Mouse (Mus musculus): ENCODE results near the gene Reep6. TPM values are rescaled to one million over a fixed set of nuclear protein-coding genes. Genes with fewer than 3 reads are reported as not detected.

Reep6 gene
- polyA plus RNA-seq, 1 experiment from 2014 or later, result 2.6 TPM

- no peaks in the 10 kb centered on the region for H3K9me3 ChIP-seq
- peaks cover 16% of the 10 kb centered on the region for H3K4me1 ChIP-seq
- 0 out of 2 replicates have a peak, but pooled peaks cover 10% of the 10 kb centered on the region for H3K27me3 ChIP-seq
- H3K27ac ChIP-seq (replicated peaks), result no peak overlapping the region
- no peak overlapping the region for H3K4me2 ChIP-seq (replicated peaks)
- ATAC-seq (replicated peaks), result no peak
- no peaks in the 10 kb centered on the region for H3K36me3 ChIP-seq
- H3K9ac ChIP-seq (replicated peaks), result no peak overlapping the region
- 90% methylated on average over 6 of the region's 6 CpGs for WGBS
- H3K4me3 ChIP-seq, result no peak overlapping the region
Measured at GRCm38 (mm10) chr10:80368392-80368791, 38.6 kb downstream of the Reep6 start.

- Histone ChIP-seq H3K4me1 (peaks cover 13% of the 10 kb centered on the region), H3K9ac (replicated peaks) (no peak overlapping the region), H3K27me3 (no peaks in the 10 kb centered on the region), H3K27ac (replicated peaks) (no peak overlapping the region), H3K36me3 (no peaks in the 10 kb centered on the region), H3K4me3 (no peak overlapping the region), H3K9me3 (no peaks in the 10 kb centered on the region), H3K4me2 (replicated peaks) (no peak overlapping the region)
- ATAC-seq (replicated peaks), result no peak
- WGBS, result 86% methylated on average over 21 of the region's 21 CpGs
Measured at GRCm38 (mm10) chr10:80369995-80370747, 40.4 kb downstream of the Reep6 start.

GRCm38 (mm10) chr10:80371411-80371966, 41.7 kb downstream of the Reep6 start:
- Histone ChIP-seq H3K4me3 (peak overlapping the region; percentile 25), H3K36me3 (no peaks in the 10 kb centered on the region), H3K27me3 (no peaks in the 10 kb centered on the region), H3K4me1 (peaks cover 13% of the 10 kb centered on the region), H3K4me2 (replicated peaks) (peak overlapping the region; percentile 29), H3K9me3 (no peaks in the 10 kb centered on the region), H3K9ac (replicated peaks) (0 out of 2 replicates have a peak overlapping the region, but pooled peaks have one; percentile 19), H3K27ac (replicated peaks) (peak overlapping the region; percentile 54)
- peak; percentile 75 for ATAC-seq (replicated peaks)
- WGBS, result 2% methylated on average over 12 of the region's 12 CpGs

- Histone ChIP-seq H3K4me2 (replicated peaks) (peak overlapping the region; percentile 29), H3K36me3 (no peaks in the 10 kb centered on the region), H3K27ac (replicated peaks) (peak overlapping the region; percentile 54), H3K4me1 (peaks cover 13% of the 10 kb centered on the region), H3K27me3 (no peaks in the 10 kb centered on the region), H3K4me3 (0 out of 2 replicates have a peak overlapping the region, but pooled peaks have one; percentile 25), H3K9me3 (no peaks in the 10 kb centered on the region), H3K9ac (replicated peaks) (0 out of 2 replicates have a peak overlapping the region, but pooled peaks have one; percentile 19)
- WGBS, result 48% methylated on average over 9 of the region's 9 CpGs
- ATAC-seq (replicated peaks), result peak; percentile 7; the same call in 1 of the 2 replicates
Measured at GRCm38 (mm10) chr10:80371983-80372382, 42.2 kb downstream of the Reep6 start.

GRCm38 (mm10) chr10:80372706-80373105, 43.0 kb downstream of the Reep6 start:
- Histone ChIP-seq H3K9ac (replicated peaks) (no peak overlapping the region), H3K36me3 (no peaks in the 10 kb centered on the region), H3K4me2 (replicated peaks) (no peak overlapping the region), H3K4me1 (peaks cover 13% of the 10 kb centered on the region), H3K4me3 (no peak overlapping the region), H3K27ac (replicated peaks) (no peak overlapping the region), H3K27me3 (no peaks in the 10 kb centered on the region), H3K9me3 (no peaks in the 10 kb centered on the region)
- ATAC-seq (replicated peaks), result no peak
- WGBS, result 89% methylated on average over 6 of the region's 6 CpGs

GRCm38 (mm10) chr10:80374063-80374462, 44.3 kb downstream of the Reep6 start:
- peaks cover 13% of the 10 kb centered on the region for H3K4me1 ChIP-seq
- no peaks in the 10 kb centered on the region for H3K9me3 ChIP-seq
- no peak overlapping the region for H3K4me3 ChIP-seq
- ATAC-seq (replicated peaks), result no peak
- H3K36me3 ChIP-seq, result no peaks in the 10 kb centered on the region
- H3K27ac ChIP-seq (replicated peaks), result no peak overlapping the region
- no peaks in the 10 kb centered on the region for H3K27me3 ChIP-seq
- no peak overlapping the region for H3K9ac ChIP-seq (replicated peaks)
- WGBS, result 25% methylated on average over 6 of the region's 6 CpGs
- H3K4me2 ChIP-seq (replicated peaks), result no peak overlapping the region

- no peak overlapping the region for H3K9ac ChIP-seq (replicated peaks)
- H3K4me3 ChIP-seq, result no peak overlapping the region
- H3K27me3 ChIP-seq, result no peaks in the 10 kb centered on the region
- peaks cover 14% of the 10 kb centered on the region for H3K4me1 ChIP-seq
- no peak overlapping the region for H3K27ac ChIP-seq (replicated peaks)
- WGBS, result 2% methylated on average over 7 of the region's 7 CpGs
- peaks cover 18% of the 10 kb centered on the region for H3K36me3 ChIP-seq
- H3K4me2 ChIP-seq (replicated peaks), result no peak overlapping the region
- no peaks in the 10 kb centered on the region for H3K9me3 ChIP-seq
- ATAC-seq (replicated peaks), result 0 out of 2 replicates have a peak, but pooled peaks have one; percentile 49
Measured at GRCm38 (mm10) chr10:80376160-80376559, 46.4 kb downstream of the Reep6 start.

- Histone ChIP-seq H3K9me3 (no peaks in the 10 kb centered on the region), H3K36me3 (peaks cover 33% of the 10 kb centered on the region), H3K9ac (replicated peaks) (no peak overlapping the region), H3K27ac (replicated peaks) (no peak overlapping the region), H3K27me3 (no peaks in the 10 kb centered on the region), H3K4me2 (replicated peaks) (no peak overlapping the region), H3K4me1 (peaks cover 8% of the 10 kb centered on the region; the same call in 1 of the 2 replicates), H3K4me3 (no peak overlapping the region)
- 49% methylated on average over 10 of the region's 10 CpGs for WGBS
- no peak for ATAC-seq (replicated peaks)
Measured at GRCm38 (mm10) chr10:80377716-80378115, 48.0 kb downstream of the Reep6 start.

- Histone ChIP-seq H3K9me3 (no peaks in the 10 kb centered on the region), H3K9ac (replicated peaks) (peak overlapping the region; percentile 97; the same call in 1 of the 2 replicates), H3K4me2 (replicated peaks) (peak overlapping the region; percentile 83), H3K36me3 (peaks cover 43% of the 10 kb centered on the region), H3K27me3 (no peaks in the 10 kb centered on the region), H3K4me3 (peak overlapping the region; percentile 81; the same call in 1 of the 2 replicates), H3K27ac (replicated peaks) (no peak overlapping the region), H3K4me1 (peaks cover 33% of the 10 kb centered on the region)
- WGBS, result 73% methylated on average over 7 of the region's 7 CpGs
- no peak for ATAC-seq (replicated peaks)
Measured at GRCm38 (mm10) chr10:80382641-80383365, 53.0 kb downstream of the Reep6 start.

GRCm38 (mm10) chr10:80383431-80383830, 53.7 kb downstream of the Reep6 start:
- ATAC-seq (replicated peaks), result no peak
- WGBS, result 58% methylated on average over 4 of the region's 4 CpGs
- Histone ChIP-seq H3K4me2 (replicated peaks) (peak overlapping the region; percentile 83), H3K9me3 (no peaks in the 10 kb centered on the region), H3K4me3 (peak overlapping the region; percentile 81), H3K9ac (replicated peaks) (peak overlapping the region; percentile 97), H3K27me3 (no peaks in the 10 kb centered on the region), H3K36me3 (peaks cover 43% of the 10 kb centered on the region), H3K27ac (replicated peaks) (no peak overlapping the region), H3K4me1 (peaks cover 40% of the 10 kb centered on the region)

GRCm38 (mm10) chr10:80384115-80384639, 54.4 kb downstream of the Reep6 start:
- Histone ChIP-seq H3K9me3 (no peaks in the 10 kb centered on the region), H3K9ac (replicated peaks) (peak overlapping the region; percentile 97), H3K4me3 (peak overlapping the region; percentile 81), H3K36me3 (peaks cover 43% of the 10 kb centered on the region), H3K27me3 (no peaks in the 10 kb centered on the region), H3K27ac (replicated peaks) (no peak overlapping the region; the same call in 1 of the 2 replicates), H3K4me2 (replicated peaks) (peak overlapping the region; percentile 83), H3K4me1 (peaks cover 43% of the 10 kb centered on the region)
- 87% methylated on average over 4 of the region's 4 CpGs for WGBS
- ATAC-seq (replicated peaks), result no peak
